Mouse (Mus musculus) cerebellum, adult 11-12 months (tissue): ENCODE results near the gene Apoc4.
A peak's percentile ranks its signal among the peaks of the same experiment; 100 is the strongest.

ENCODE experiments used
- DNase-seq: peaks from one replicate; pipeline ENCODE4 v3.0.0; 2022

Apoc4 gene

GRCm38 (mm10) chr7:19681202-19681694 is at the start of gene Apoc4, which contains the start of gene Gm44805:
Gene Apoc4 (minus strand): TSS chr7:19681479.
Gene Gm44805 (minus strand): TSS chr7:19681423.
- no peak for DNase-seq

GRCm38 (mm10) chr7:19726541-19726940 is 45.3 kb upstream of the Apoc4 start:
- no peak for DNase-seq

GRCm38 (mm10) chr7:19724167-19724566 is 42.9 kb upstream of the Apoc4 start:
- DNase-seq = no peak

GRCm38 (mm10) chr7:19722754-19723195 is 41.5 kb upstream of the Apoc4 start:
- no peak for DNase-seq

- no peak for DNase-seq
Measured at GRCm38 (mm10) chr7:19719200-19719599, 37.9 kb upstream of the Apoc4 start.

- DNase-seq = no peak
Measured at GRCm38 (mm10) chr7:19718297-19718952, 37.1 kb upstream of the Apoc4 start.

- DNase-seq = peak; percentile 60
Measured at GRCm38 (mm10) chr7:19717346-19717745, 36.1 kb upstream of the Apoc4 start.

GRCm38 (mm10) chr7:19716822-19717221 is 35.5 kb upstream of the Apoc4 start:
- DNase-seq = peak; percentile 69

- DNase-seq = no peak
Measured at GRCm38 (mm10) chr7:19716055-19716682, 34.9 kb upstream of the Apoc4 start.

- peak; percentile 100 for DNase-seq
Measured at GRCm38 (mm10) chr7:19715239-19716054, 34.2 kb upstream of the Apoc4 start, which contains the start of gene Tomm40. Gene Tomm40 (minus strand): TSS chr7:19715438.

- DNase-seq = no peak
Measured at GRCm38 (mm10) chr7:19714836-19715235, 33.6 kb upstream of the Apoc4 start.

GRCm38 (mm10) chr7:19713598-19713997 is 32.3 kb upstream of the Apoc4 start:
- DNase-seq = peak; percentile 53

- peak; percentile 54 for DNase-seq
Measured at GRCm38 (mm10) chr7:19713196-19713595, 31.9 kb upstream of the Apoc4 start.

- DNase-seq = no peak
Measured at GRCm38 (mm10) chr7:19712414-19712813, 31.1 kb upstream of the Apoc4 start.

- DNase-seq = peak; percentile 43
Measured at GRCm38 (mm10) chr7:19710650-19711049, 29.4 kb upstream of the Apoc4 start.

GRCm38 (mm10) chr7:19705271-19705670 is 24.0 kb upstream of the Apoc4 start:
- no peak for DNase-seq

- no peak for DNase-seq
Measured at GRCm38 (mm10) chr7:19704475-19704874, 23.2 kb upstream of the Apoc4 start.

GRCm38 (mm10) chr7:19702859-19703555 is 21.7 kb upstream of the Apoc4 start:
- no peak for DNase-seq

- DNase-seq = no peak
Measured at GRCm38 (mm10) chr7:19701069-19701761, 19.9 kb upstream of the Apoc4 start.

- DNase-seq = no peak
Measured at GRCm38 (mm10) chr7:19700299-19701068, 19.2 kb upstream of the Apoc4 start.

GRCm38 (mm10) chr7:19699827-19700148 is 18.5 kb upstream of the Apoc4 start:
- no peak for DNase-seq
